Comparison of ENCODE assay signal across 31 mouse cellular contexts in the genomic region with DNA sequence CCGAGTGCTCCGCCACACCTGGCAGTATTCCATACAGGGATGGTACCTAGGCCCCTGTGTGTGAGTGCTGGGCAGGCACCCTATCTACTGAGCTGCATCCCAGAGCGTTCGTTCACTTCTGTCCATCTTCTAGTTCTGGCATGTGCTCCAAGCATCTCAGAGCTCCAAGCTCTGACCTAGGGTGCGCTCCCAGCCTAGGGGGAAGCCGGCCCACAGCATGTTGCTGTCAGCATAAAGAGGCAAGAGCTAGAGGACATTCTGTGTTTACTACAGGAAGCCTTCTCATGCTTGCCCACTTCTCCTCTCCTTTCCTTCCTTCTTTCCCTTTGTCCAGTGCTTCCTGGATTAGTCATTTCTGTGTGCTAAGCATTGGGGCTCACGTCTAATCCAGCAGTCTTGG. TPM values are rescaled to one million over a fixed set of nuclear protein-coding genes. Genes with fewer than 3 reads are reported as not detected.
DNase-seq lines count a peak whose midpoint lies in the region; ATAC-seq lines count a peak whose summit lies in the region.
"Had no signal": no experiment of that assay in that cellular context is flagged by ENCODE, and none has a peak within 500 bp of the region (broad histone marks: within the 10 kb centered on the region; RNA-seq: fewer than 3 reads in every experiment).

No protein-coding gene starts in this region.

- no peaks in the 10 kb centered on the region for H3K79me2 ChIP-seq in macrophage (ENCODE audit: inconsistent target)

- H3K4me1 ChIP-seq in heart, embryonic 11.5 days (ENCODE audit: control insufficient read depth, insufficient read depth, low read length) = no peaks in the 10 kb centered on the region
- H3K4me1 ChIP-seq in midbrain, embryonic 16.5 days (ENCODE audit: control insufficient read depth, insufficient read depth, low read length) = no peaks in the 10 kb centered on the region
- no peaks in the 10 kb centered on the region for H3K4me1 ChIP-seq in midbrain, embryonic 14.5 days (ENCODE audit: control insufficient read depth, insufficient read depth, low read length)
- H3K4me1 ChIP-seq: embryonic facial prominence, embryonic 10.5 days; embryonic facial prominence, embryonic 13.5 days; forebrain, embryonic 12.5 days; forebrain, embryonic 15.5 days; intestine, embryonic 15.5 days had no signal

- no peaks in the 10 kb centered on the region for H3K27me3 ChIP-seq in heart, embryonic 11.5 days (ENCODE audit: control insufficient read depth, insufficient read depth, low read length)
- H3K27me3 ChIP-seq in midbrain, embryonic 16.5 days (ENCODE audit: control insufficient read depth, insufficient read depth, low read depth, low read length) = no peaks in the 10 kb centered on the region
- no peaks in the 10 kb centered on the region for H3K27me3 ChIP-seq in midbrain, embryonic 14.5 days (ENCODE audit: control insufficient read depth, insufficient read depth, low read length)
- H3K27me3 ChIP-seq: CH12.LX; embryonic facial prominence, embryonic 13.5 days; forebrain, embryonic 12.5 days; forebrain, embryonic 15.5 days; heart, embryonic 13.5 days; hindbrain, embryonic 13.5 days; intestine, embryonic 15.5 days; Patski had no signal

- H3K4me3 ChIP-seq in heart, embryonic 11.5 days (ENCODE audit: low read depth, low read length) = no peak overlapping the region
- H3K4me3 ChIP-seq in midbrain, embryonic 16.5 days (ENCODE audit: low read depth, low read length) = no peak overlapping the region
- no peak overlapping the region for H3K4me3 ChIP-seq in midbrain, embryonic 14.5 days (replicated peaks; ENCODE audit: low read depth, low read length)
- no peak overlapping the region for H3K4me3 ChIP-seq in macrophage (ENCODE audit: inconsistent target)
- H3K4me3 ChIP-seq: embryonic facial prominence, embryonic 10.5 days; embryonic facial prominence, embryonic 13.5 days; erythroblast, embryonic 14.5 days; forebrain, embryonic 12.5 days; forebrain, embryonic 15.5 days; heart, embryonic 13.5 days; hindbrain, embryonic 13.5 days; intestine, embryonic 15.5 days had no signal

- H3K9me3 ChIP-seq in heart, embryonic 11.5 days (replicated peaks; ENCODE audit: control insufficient read depth, low read length) = no peaks in the 10 kb centered on the region
- no peaks in the 10 kb centered on the region for H3K9me3 ChIP-seq in midbrain, embryonic 16.5 days (replicated peaks; ENCODE audit: control insufficient read depth, low read length, poor library complexity, severe bottlenecking)
- no peaks in the 10 kb centered on the region for H3K9me3 ChIP-seq in midbrain, embryonic 14.5 days (ENCODE audit: control insufficient read depth, low read length)
- H3K9me3 ChIP-seq: embryonic facial prominence, embryonic 10.5 days; embryonic facial prominence, embryonic 13.5 days; forebrain, embryonic 12.5 days; forebrain, embryonic 15.5 days; G1E; heart, embryonic 13.5 days; hindbrain, embryonic 13.5 days; intestine, embryonic 15.5 days had no signal

- H3K4me2 ChIP-seq in heart, embryonic 11.5 days = no peak overlapping the region
- no peak overlapping the region for H3K4me2 ChIP-seq in midbrain, embryonic 16.5 days (ENCODE audit: low read length)
- no peak overlapping the region for H3K4me2 ChIP-seq in midbrain, embryonic 14.5 days (ENCODE audit: low read length)
- H3K4me2 ChIP-seq: embryonic facial prominence, embryonic 13.5 days; forebrain, embryonic 12.5 days; forebrain, embryonic 15.5 days; heart, embryonic 13.5 days; hindbrain, embryonic 13.5 days; intestine, embryonic 15.5 days had no signal

- WGBS in heart, embryonic 11.5 days (ENCODE audit: insufficient replicate concordance) = 69% methylated on average over 7 of the region's 7 CpGs
- 71% methylated on average over 7 of the region's 7 CpGs for WGBS in midbrain, embryonic 16.5 days
- WGBS in midbrain, embryonic 14.5 days = 83% methylated on average over 7 of the region's 7 CpGs
- WGBS in macrophage (ENCODE audit: missing documents) = 67% methylated on average over 7 of the region's 7 CpGs

- no peak for ATAC-seq in heart, embryonic 11.5 days (replicated peaks; ENCODE audit: insufficient number of reproducible peaks, low FRiP score, low TSS enrichment)
- ATAC-seq in midbrain, embryonic 16.5 days = 0 out of 2 replicates have a peak, but pooled peaks have one; percentile 17
- ATAC-seq in midbrain, embryonic 14.5 days (ENCODE audit: low FRiP score, low TSS enrichment) = no peak
- ATAC-seq: forebrain, embryonic 15.5 days; hindbrain, embryonic 16.5 days; intestine, embryonic 15.5 days; Patski had no signal

- peak; percentile 95 for DNase-seq in heart, adult 11 months
- no peak for DNase-seq in midbrain, embryonic 14.5 days
- DNase-seq in frontal cortex, postnatal 10 days (ENCODE audit: low spot score in 2 of 2) = no peak
- DNase-seq: adrenal gland, adult 8-10 months; adrenal gland, postnatal 25 days; B cell, adult 2 months; cerebellum, adult 11-12 months; cerebellum, adult 8-10 months; cerebellum, postnatal 10 days; cerebellum, postnatal 36 days; embryo, embryonic 11 days; gastrocnemius, postnatal 10 days; gastrocnemius, postnatal 36 days; heart, postnatal 14 days; heart, postnatal 4 days; kidney, adult 11 months had no signal

- H3K27ac ChIP-seq in heart, embryonic 11.5 days (ENCODE audit: low read depth, low read length) = no peak overlapping the region
- H3K27ac ChIP-seq in midbrain, embryonic 16.5 days (ENCODE audit: low read length) = no peak overlapping the region
- H3K27ac ChIP-seq in midbrain, embryonic 14.5 days (replicated peaks; ENCODE audit: low read depth, low read length) = no peak overlapping the region
- peak overlapping the region; percentile 58 for H3K27ac ChIP-seq in macrophage
- H3K27ac ChIP-seq: embryonic facial prominence, embryonic 10.5 days; embryonic facial prominence, embryonic 13.5 days; forebrain, embryonic 12.5 days; forebrain, embryonic 15.5 days; heart, embryonic 13.5 days; hindbrain, embryonic 13.5 days; intestine, embryonic 15.5 days had no signal

- peaks cover 10% of the 10 kb centered on the region; the same call in 1 of the 2 replicates for H3K36me3 ChIP-seq in heart, embryonic 11.5 days (ENCODE audit: control insufficient read depth, insufficient read depth, low read length)
- 0 out of 2 replicates have a peak, but pooled peaks cover 2% of the 10 kb centered on the region for H3K36me3 ChIP-seq in midbrain, embryonic 16.5 days (ENCODE audit: control insufficient read depth, insufficient read depth, low read length)
- H3K36me3 ChIP-seq in midbrain, embryonic 14.5 days (ENCODE audit: control insufficient read depth, insufficient read depth, low read length) = peaks cover 20% of the 10 kb centered on the region
- H3K36me3 ChIP-seq in macrophage (ENCODE audit: inconsistent target) = peaks cover 11% of the 10 kb centered on the region; the same call in 1 of the 2 replicates

- no peak overlapping the region for H3K9ac ChIP-seq in heart, embryonic 11.5 days (ENCODE audit: low read depth, low read length)
- H3K9ac ChIP-seq in midbrain, embryonic 16.5 days (ENCODE audit: low read depth, low read length) = no peak overlapping the region
- no peak overlapping the region for H3K9ac ChIP-seq in midbrain, embryonic 14.5 days (replicated peaks; ENCODE audit: low read length)
- H3K9ac ChIP-seq: embryonic facial prominence, embryonic 13.5 days; forebrain, embryonic 12.5 days; forebrain, embryonic 15.5 days; heart, embryonic 13.5 days; hindbrain, embryonic 13.5 days; intestine, embryonic 15.5 days had no signal

RNA-seq across cellular contexts. Expression of gene Tet3, which starts 16.5 kb away (rescaled TPM):
- 25.0 and 30.3 TPM in 2 replicates for polyA plus RNA-seq in heart, embryonic 11.5 days (2014; fragmentation: Nextera tagmentation; extraction: Ambion mirVana)
- polyA plus RNA-seq in midbrain, embryonic 16.5 days (2015; fragmentation: Nextera tagmentation; extraction: Ambion mirVana) = 51.9 and 53.2 TPM in 2 replicates
- 50.0 and 56.0 TPM in 2 replicates for polyA plus RNA-seq in midbrain, embryonic 14.5 days (2014; fragmentation: Nextera tagmentation; extraction: Ambion mirVana)
- total RNA-seq in macrophage (2018; cell fraction: chromatin; rRNA removed) = 100 to 1,000 TPM; 104 to 576 (median 356) TPM
- 10 to 100 TPM; 15.7 to 66.9 (median 36.1) TPM for total RNA-seq in macrophage (2018; cell fraction: cytosol; rRNA removed)
- total RNA-seq in macrophage (2018; cell fraction: nucleus; rRNA removed) = 100 to 1,000 TPM in 20 of 26 experiments, 10 to 100 TPM in 6; 62.0 to 363 (median 169) TPM
- 13.9 to 21.1 TPM (median 19.1 TPM) in 3 replicates for polyA plus RNA-seq in macrophage (2018)

RNA-seq across cellular contexts. Expression of gene Dguok, which starts 31.3 kb away (rescaled TPM):
- polyA plus RNA-seq in heart, embryonic 11.5 days (2014; fragmentation: Nextera tagmentation; extraction: Ambion mirVana) = 47.9 and 54.3 TPM in 2 replicates
- polyA plus RNA-seq in midbrain, embryonic 16.5 days (2015; fragmentation: Nextera tagmentation; extraction: Ambion mirVana) = 64.8 and 72.5 TPM in 2 replicates
- polyA plus RNA-seq in midbrain, embryonic 14.5 days (2014; fragmentation: Nextera tagmentation; extraction: Ambion mirVana) = 66.6 and 68.5 TPM in 2 replicates
- total RNA-seq in macrophage (2018; cell fraction: chromatin; rRNA removed) = 100 to 1,000 TPM in 3 of 26 experiments, 10 to 100 TPM in 20, 1 to 10 TPM in 3; 8.4 to 129 (median 57.6) TPM
- 10 to 100 TPM; 15.6 to 42.6 (median 32.2) TPM for total RNA-seq in macrophage (2018; cell fraction: cytosol; rRNA removed)
- total RNA-seq in macrophage (2018; cell fraction: nucleus; rRNA removed) = 10 to 100 TPM in 25 of 26 experiments, 1 to 10 TPM in 1; 7.9 to 98.5 (median 32.1) TPM
- 30.7 to 54.0 TPM (median 30.9 TPM) in 3 replicates for polyA plus RNA-seq in macrophage (2018)
